Mouse (Mus musculus) G1E (cell line): Measurements from ENCODE around the gene Fuz. TPM values are rescaled to one million over a fixed set of nuclear protein-coding genes. Genes with fewer than 3 reads are reported as not detected.

Source experiments
- ATAC-seq: 2 replicates; pipeline ENCODE4 v1.8.0; 2016; ENCODE audit warnings: mild to moderate bottlenecking; ENCODE audit not compliant: insufficient number of reproducible peaks, poor library complexity, low FRiP score, severe bottlenecking; ENCODE audit errors: extremely low read depth
- DNase-seq: peaks from one replicate; pipeline ENCODE4 v3.0.0; 2012; ENCODE audit warnings: low spot score
- H3K27me3 ChIP-seq: 2 replicates; pipeline ENCODE4 v1.6.1; 2012; ENCODE audit warnings: mild to moderate bottlenecking, low read length, inconsistent platforms; ENCODE audit not compliant: insufficient read depth
- H3K36me3 ChIP-seq: replicated peaks from 2 replicates; pipeline ENCODE3; 2012; ENCODE audit warnings: mild to moderate bottlenecking, inconsistent platforms
- H3K4me1 ChIP-seq: 2 replicates; pipeline ENCODE4 v1.6.1; 2012; ENCODE audit warnings: low read depth, low read length, inconsistent platforms, mixed read lengths; ENCODE audit not compliant: insufficient read depth
- H3K4me3 ChIP-seq: 2 replicates; pipeline ENCODE4 v1.5.1; 2012; ENCODE audit warnings: low read depth, mild to moderate bottlenecking, inconsistent platforms, low read length, moderate library complexity, mixed read lengths
- H3K9me3 ChIP-seq: replicated peaks from 2 replicates; pipeline ENCODE4 v1.6.1; 2012; ENCODE audit warnings: inconsistent platforms
- CTCF ChIP-seq: IDR thresholded peaks from 2 replicates; pipeline ENCODE4 v1.5.1; 2012; ENCODE audit warnings: low read depth, low read length, inconsistent platforms, mixed read lengths
- GATA1 ChIP-seq: IDR thresholded peaks from 2 replicates; pipeline ENCODE4 v1.6.1; 2012; ENCODE audit warnings: borderline replicate concordance, low read length, inconsistent platforms, mixed read lengths
- GATA2 ChIP-seq: IDR thresholded peaks from 2 replicates; pipeline ENCODE4 v1.6.1; 2012; ENCODE audit warnings: low read depth, low read length, inconsistent platforms, borderline replicate concordance
- POLR2AphosphoS5 ChIP-seq: IDR thresholded peaks from 2 replicates; pipeline ENCODE4 v1.6.1; 2012; ENCODE audit warnings: low read depth, low read length, inconsistent platforms; ENCODE audit not compliant: insufficient replicate concordance
- TAL1 ChIP-seq: conservative IDR thresholded peaks from 2 replicates; pipeline ENCODE4 v1.6.1; 2012; ENCODE audit warnings: low read depth, low read length, inconsistent platforms, mixed read lengths
- polyA plus RNA-seq: library from polyadenylated mRNA; stranded (reverse); fragments of >175 nt; gene quantifications from 2 replicates; pipeline ENCODE4 v1.2.3, GENCODE M21; 2012
- total RNA-seq, 2 experiments: library from RNA; stranded (forward) in 1 of 2; stranded (reverse) in 1 of 2; fragments of 200-1000 nt in 1 of 2; fragments of >200 nt in 1 of 2; fragmentation: Nextera tagmentation in 1 of 2; gene quantifications; 2 replicates each; pipeline ENCODE4 v1.2.3; 2014 to 2017

The Fuz gene
- total and polyA plus RNA-seq, 3 experiments: 16.8 to 37.5 (median 17.8) TPM

DNA sequence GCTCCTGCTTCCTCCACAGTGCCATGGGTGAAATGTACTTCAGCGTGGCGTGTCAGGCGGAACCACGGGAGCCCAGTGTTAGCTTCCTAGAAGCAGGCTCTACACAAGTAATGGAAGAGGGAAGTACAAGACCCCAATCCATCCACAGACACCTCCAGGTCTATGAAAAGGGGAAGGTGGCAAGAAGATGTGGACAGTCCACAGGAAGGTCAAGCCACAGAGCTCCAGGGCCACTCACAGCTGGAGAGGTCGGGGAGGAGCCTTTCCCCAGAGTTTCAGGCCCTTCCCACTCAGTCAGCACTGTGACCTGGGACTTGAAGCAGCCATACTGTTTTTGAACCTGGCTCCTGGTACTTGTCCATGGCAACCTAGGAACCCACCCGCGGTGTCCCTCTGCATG is 8.9 kb upstream of the Fuz start:
- ATAC-seq: no peak
- TF ChIP-seq GATA1: no peak
- Histone ChIP-seq H3K4me1 (peaks cover 44% of the 10 kb centered on the region), H3K9me3 (no peaks in the 10 kb centered on the region), H3K4me3 (no peak overlapping the region), H3K27me3 (no peaks in the 10 kb centered on the region), H3K36me3 (peaks cover 90% of the 10 kb centered on the region)
- DNase-seq: no peak

DNA sequence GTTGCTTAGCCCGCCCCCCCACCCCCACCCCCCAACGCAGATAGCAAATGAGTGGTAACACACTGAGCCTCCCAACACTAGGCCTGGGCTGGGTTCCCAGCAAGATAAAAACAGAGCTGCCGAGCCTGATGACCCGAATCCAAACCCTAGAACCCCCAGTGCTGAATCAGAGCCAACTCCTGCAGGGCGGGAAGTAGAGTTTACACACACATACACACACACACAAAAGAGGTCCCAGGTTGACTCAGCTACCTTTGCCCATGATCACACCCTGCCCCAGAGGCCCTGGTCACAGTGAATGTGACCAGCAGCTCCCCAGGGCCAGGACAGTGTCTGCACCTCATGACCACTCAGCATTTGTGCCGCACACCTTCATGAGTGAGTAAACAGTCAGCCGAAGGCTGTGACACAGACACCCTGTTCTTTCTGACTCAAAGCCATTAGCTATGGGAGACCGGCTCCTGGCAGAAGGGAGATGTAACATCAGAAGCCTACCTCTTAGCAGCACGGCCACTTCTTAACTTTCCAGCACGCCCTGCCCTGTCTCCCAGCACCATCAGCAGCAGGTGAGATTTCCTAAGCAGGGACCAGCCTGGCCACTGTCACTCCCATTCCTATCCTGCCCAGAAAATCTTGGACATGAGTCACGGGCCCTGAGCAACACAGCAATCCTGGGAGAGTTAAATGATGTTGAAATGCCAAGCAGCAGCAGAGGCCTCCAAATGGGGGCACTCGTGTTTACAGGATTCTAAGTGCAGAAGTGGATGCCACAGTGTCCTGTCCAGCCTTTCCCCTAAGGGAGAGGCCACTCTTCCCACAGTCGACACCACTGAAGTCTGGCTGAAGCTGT is 7.4 kb upstream of the Fuz start:
- no peak for ATAC-seq
- H3K9me3 ChIP-seq: no peaks in the 10 kb centered on the region
- no peak for DNase-seq
- no peak for TF ChIP-seq GATA1
- no peak for TF ChIP-seq CTCF
- TF ChIP-seq POLR2AphosphoS5: no peak
- TF ChIP-seq GATA2: no peak
- TF ChIP-seq TAL1: no peak
- H3K4me3 ChIP-seq: no peak overlapping the region
- H3K27me3 ChIP-seq: no peaks in the 10 kb centered on the region
- peaks cover 51% of the 10 kb centered on the region for H3K4me1 ChIP-seq
- peaks cover 75% of the 10 kb centered on the region for H3K36me3 ChIP-seq

DNA sequence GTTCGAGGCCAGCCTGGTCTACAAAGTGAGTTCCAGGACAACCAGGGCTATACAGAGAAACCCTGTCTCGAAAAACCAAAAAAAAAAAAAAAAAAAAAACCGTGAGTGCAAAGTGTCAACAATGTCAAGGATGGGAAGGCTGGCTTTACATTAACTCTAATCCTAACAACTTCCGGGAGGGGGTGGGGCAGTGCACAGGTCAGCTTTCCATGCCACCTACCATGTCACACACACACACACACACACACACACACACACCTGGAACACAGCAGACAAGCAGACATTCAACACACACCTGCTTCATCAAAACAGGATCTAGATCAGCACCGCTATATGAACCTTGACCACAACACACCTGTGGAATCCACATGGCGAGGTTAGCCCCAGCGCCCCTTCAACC is 5.7 kb upstream of the Fuz start:
- ATAC-seq: no peak
- TF ChIP-seq POLR2AphosphoS5: no peak
- TF ChIP-seq GATA1: no peak
- no peak for TF ChIP-seq CTCF
- no peak for TF ChIP-seq GATA2
- no peak for TF ChIP-seq TAL1
- H3K4me1 ChIP-seq: peaks cover 57% of the 10 kb centered on the region

DNA sequence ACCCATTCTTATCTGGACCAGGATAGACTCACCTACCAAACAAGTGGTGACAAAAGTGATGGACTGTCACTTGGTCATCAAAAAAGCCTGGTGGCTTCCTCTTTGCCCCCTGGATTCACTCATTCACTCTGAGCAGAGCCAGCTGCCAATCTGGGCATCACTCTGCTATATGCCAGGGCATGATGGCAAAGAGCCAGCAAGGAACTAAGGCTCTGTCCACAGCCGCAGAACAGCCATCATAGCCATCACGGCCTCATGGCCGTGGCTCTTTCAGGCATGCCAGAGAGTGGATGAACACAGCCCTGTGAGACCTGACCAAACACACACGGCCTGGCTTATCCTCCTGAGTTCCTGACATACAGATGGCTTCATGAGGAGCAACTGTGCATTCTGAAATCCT is 5.1 kb upstream of the Fuz start:
- no peaks in the 10 kb centered on the region for H3K27me3 ChIP-seq
- TF ChIP-seq TAL1 (no peak), CTCF (no peak), GATA2 (no peak), POLR2AphosphoS5 (no peak), GATA1 (no peak)
- peak overlapping the region; percentile 11; the same call in 1 of the 2 replicates for H3K4me3 ChIP-seq
- no peaks in the 10 kb centered on the region for H3K9me3 ChIP-seq
- DNase-seq (no peak), ATAC-seq (no peak)
- peaks cover 55% of the 10 kb centered on the region for H3K36me3 ChIP-seq
- peaks cover 63% of the 10 kb centered on the region for H3K4me1 ChIP-seq

More for the DNA sequence above, 5.7 kb upstream of the Fuz start:
- H3K27me3 ChIP-seq: no peaks in the 10 kb centered on the region
- H3K9me3 ChIP-seq: no peaks in the 10 kb centered on the region
- peaks cover 60% of the 10 kb centered on the region for H3K36me3 ChIP-seq
- DNase-seq: no peak
- no peak overlapping the region; the same call in 1 of the 2 replicates for H3K4me3 ChIP-seq

DNA sequence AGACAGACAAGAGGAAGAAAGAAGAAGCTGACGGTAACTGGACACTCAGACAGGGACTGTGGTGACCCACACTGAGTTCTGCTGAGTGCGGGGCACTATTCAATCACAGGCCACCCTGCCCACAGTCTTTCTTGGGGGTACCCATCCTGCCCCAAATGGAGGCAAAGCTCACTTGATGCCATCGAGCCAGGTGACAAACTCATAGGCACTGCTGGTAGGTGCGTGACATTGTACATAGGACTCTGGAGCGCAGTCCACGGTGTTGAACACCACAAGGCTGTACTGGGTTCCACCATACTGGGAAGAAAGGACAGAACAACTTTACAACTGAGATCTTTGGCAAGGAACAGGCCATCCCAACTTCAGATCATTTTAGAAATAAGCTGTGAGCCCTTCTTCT is 4.3 kb upstream of the Fuz start:
- no peak for TF ChIP-seq GATA2
- no peak for TF ChIP-seq TAL1
- TF ChIP-seq GATA1: no peak
- no peak for TF ChIP-seq CTCF
- TF ChIP-seq POLR2AphosphoS5: no peak
- ATAC-seq: no peak
- H3K4me1 ChIP-seq: peaks cover 65% of the 10 kb centered on the region
- H3K36me3 ChIP-seq: peaks cover 46% of the 10 kb centered on the region
- H3K9me3 ChIP-seq: no peaks in the 10 kb centered on the region
- DNase-seq: peak; percentile 16
- no peaks in the 10 kb centered on the region for H3K27me3 ChIP-seq
- H3K4me3 ChIP-seq: peak overlapping the region; percentile 91

DNA sequence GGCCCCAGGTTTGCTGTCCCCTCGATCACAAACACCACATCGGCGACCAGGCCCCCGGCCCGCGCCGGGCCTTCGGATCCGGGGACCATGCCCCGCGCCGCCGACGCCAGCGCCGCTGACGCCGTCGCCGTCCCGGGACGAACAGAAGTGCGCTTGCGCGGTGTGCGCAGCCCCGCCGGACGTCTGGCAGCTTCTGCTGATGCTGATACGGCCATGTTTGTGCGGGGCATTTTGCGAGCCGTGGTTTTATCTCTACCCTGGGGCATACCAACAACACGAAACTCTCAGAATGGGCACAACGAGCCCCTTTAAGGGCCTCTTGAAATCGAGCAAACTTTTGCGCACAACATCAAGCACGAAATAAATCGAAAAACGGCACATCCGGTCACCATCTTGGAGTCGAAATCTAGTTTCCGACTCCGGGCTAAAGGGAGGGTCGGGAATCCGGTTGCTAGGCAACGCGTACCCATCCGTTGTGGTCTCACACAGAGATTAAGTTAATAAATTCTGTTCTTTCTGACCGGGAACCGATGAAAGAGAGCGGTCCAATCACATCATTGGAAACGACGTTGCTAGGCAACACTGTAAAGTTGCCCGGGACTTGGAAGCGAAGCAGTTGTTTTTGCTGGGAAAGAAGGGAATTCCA is 3.5 kb upstream of the Fuz start, which contains the start of gene Med25:
Med25 (minus strand) TSS at position 437 of the 646 bp plus-strand sequence.
- H3K27me3 ChIP-seq: no peaks in the 10 kb centered on the region
- H3K4me1 ChIP-seq: peaks cover 65% of the 10 kb centered on the region
- no peaks in the 10 kb centered on the region for H3K9me3 ChIP-seq
- no peak for TF ChIP-seq GATA2
- TF ChIP-seq POLR2AphosphoS5: no peak
- TF ChIP-seq GATA1: no peak
- no peak for TF ChIP-seq CTCF
- TF ChIP-seq TAL1: no peak
- DNase-seq: peak; percentile 89
- peaks cover 43% of the 10 kb centered on the region for H3K36me3 ChIP-seq
- peak; percentile 31; the same call in 1 of the 2 replicates for ATAC-seq
- H3K4me3 ChIP-seq: peak within 1 kb of the TSS; percentile 91
